Mouse (Mus musculus) gastrocnemius, postnatal 4 days (tissue): ENCODE measurements at regions not wholly inside any gene's neighbourhood (a gene's known extent, or its start where the extent isn't known, plus 50 kb on each side); places are given as distances from the start of the nearest gene placed in this dataset.
A peak's percentile ranks its signal among the peaks of the same experiment; 100 is the strongest.

Experiments used
- DNase-seq, 2 experiments: peaks; one replicate each; pipeline ENCODE4 v3.0.0; 2021 to 2022; ENCODE audit warnings: low spot score in 2 of 2, mixed read lengths in 2 of 2

DNA sequence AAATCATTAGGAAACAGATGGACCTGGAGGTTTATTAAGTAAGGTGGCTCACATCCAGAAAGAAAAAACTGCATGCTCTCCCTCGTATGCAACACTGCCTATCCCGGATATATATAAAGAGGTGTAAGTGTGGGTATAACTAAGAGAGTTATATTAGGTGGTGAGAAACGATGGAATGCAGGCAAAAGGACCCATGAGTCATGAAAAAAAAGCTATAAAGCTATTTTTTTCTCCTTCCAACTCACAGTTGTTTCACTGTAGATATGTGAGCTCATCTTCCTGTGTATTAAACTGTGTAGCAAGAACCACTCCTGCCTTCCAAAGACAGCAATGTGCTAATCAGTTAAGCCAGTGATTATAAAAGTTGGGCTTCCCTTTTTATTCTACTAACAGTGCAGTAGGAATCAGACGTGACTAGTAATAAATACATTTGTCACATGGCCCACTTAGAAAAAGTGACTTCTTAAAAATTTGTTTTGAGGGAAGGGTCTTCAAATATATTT, 51.4 kb upstream of the Bdh1 start:
- DNase-seq = peak in 1 of 2 experiments; percentile 0

DNA sequence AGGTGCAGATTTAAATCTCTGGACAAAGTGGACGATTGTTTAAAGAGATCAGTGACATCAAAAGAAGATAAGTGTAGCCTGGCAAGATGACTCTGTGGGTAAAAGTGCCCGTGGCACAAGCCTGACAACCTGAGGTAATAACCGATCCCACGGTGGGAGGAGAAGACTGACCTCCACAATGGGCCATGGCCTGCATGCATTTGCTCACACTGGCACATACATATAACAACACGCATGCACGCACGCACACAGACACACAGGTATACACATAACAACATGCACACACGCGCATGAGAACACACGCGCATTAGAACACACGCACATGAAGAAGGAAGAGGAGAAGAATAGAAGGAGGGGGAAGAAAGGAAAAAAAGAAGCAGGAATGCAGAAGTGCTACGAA, 52.2 kb upstream of the Bdh1 start:
- peak in 1 of 2 experiments; percentile 2 for DNase-seq

DNA sequence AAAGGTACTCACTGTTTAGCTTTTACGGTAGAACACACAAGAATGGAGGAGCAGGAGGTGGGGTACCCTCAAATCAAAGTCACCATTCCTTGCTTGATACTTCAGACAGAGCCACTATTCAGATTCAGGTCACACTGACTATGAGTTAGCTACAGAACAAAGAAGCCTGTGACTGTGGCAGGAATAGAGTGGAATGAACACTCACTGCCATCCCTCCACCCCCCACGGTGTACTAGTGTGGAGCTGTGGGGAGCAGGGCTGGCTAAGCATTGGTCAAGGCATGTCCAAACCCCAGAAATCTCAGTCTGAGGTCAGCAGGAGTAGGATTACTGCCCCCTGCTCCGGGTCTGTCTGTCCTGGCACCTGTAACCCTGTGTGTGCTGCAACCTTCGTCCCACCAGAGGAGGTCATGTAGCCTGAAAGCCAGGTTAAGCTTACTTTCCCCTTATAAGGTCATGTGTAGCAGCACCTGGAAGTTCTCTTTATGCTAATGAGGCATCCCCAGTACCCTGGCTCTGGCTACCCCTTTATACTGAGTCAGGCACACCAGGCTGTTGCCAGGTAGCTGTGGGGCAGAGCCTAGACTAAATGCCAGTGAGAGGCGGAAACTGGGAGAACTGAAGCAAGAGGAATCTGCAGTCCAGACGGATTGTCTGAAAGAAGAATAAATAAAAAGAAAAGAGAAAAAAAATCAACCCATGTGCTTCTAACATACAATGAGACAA, 53.1 kb upstream of the Apod start:
- no peak for DNase-seq

DNA sequence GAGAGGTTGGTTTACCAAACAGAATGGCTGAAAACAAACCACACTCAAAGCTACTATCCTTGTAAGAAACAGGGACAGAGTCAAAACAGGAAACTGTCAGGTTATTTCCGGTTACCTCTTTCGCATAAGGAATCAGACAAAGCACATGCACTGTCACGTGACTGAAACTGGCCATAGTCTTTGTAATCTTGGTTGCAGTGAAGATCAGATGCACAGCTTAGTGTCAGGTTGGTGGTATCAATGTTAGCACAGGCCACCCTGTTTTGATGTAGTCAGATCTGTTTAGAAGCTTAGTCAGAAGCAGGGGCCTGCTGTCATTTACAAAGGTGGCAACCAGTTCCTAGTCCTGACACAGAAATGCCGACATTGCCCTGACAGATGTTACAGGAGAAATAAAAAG, 51.4 kb upstream of the Apod start:
- DNase-seq = no peak

DNA sequence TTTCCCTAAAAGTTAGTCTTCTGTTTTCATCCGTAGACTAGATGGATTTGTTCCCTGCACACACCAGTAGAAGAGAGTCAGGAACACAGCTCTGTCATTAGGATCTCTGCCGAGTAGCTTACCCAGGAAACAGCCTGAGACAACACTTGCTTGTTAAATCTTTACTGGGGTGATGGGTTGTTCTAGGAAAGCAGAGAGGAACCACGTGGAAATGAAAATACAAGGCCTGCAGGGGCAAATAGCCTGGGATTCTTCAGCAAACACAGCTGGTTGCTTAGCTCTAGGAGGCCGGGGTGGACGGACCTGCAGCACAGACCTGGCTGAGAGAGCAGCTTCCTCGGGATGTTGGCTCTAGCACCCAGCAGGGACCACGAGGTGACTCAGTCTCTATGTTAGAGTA, 49.9 kb upstream of the Apod start:
- DNase-seq = no peak
